Mouse (Mus musculus): Measurements from ENCODE around the gene Rgs14. TPM values are rescaled to one million over a fixed set of nuclear protein-coding genes. Genes with fewer than 3 reads are reported as not detected.

Gene Rgs14
- total RNA-seq (2023) = 70.0 to 75.1 TPM (median 71.6 TPM) in 4 replicates

DNA sequence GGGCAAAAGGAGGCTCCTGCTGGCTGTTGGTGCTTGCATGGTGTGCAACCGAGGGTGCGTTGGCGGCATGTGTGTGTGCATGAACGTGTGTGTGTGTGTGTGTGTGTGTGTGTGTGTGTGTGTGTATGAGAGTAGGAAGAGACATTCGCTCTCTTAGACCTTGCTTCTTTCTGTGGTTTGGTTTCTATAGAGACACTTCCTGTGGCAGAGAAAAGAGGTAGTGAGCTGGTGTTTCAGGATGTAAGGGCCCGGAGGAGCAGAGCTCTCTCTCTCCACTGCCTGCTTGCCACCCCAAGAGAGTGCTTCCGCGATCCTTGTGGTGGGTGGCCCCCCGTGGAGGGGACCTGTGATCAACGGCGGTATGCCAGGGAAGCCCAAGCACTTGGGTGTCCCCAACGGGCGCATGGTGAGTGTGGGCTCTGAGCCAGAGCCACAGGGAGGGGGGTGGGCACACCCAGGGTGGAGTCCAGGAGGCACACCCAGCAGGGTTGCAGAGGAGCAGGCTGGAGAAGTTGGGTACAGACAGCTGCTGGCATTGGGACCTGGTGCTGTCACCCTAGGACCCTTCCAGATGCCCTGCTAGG, at the start of gene Rgs14:
TSS of gene Rgs14 (plus strand) at position 202 of the 584 bp plus-strand sequence.

GRCm38 (mm10) chr13:55319931-55320533, 49.5 kb upstream of the Rgs14 start, which contains the start of gene Prelid1:
Prelid1 (plus strand) TSS chr13:55320500.

GRCm38 (mm10) chr13:55321434-55322129, 48.0 kb upstream of the Rgs14 start, which contains the start of gene Rab24:
Rab24 (minus strand) TSS chr13:55321946.

DNA sequence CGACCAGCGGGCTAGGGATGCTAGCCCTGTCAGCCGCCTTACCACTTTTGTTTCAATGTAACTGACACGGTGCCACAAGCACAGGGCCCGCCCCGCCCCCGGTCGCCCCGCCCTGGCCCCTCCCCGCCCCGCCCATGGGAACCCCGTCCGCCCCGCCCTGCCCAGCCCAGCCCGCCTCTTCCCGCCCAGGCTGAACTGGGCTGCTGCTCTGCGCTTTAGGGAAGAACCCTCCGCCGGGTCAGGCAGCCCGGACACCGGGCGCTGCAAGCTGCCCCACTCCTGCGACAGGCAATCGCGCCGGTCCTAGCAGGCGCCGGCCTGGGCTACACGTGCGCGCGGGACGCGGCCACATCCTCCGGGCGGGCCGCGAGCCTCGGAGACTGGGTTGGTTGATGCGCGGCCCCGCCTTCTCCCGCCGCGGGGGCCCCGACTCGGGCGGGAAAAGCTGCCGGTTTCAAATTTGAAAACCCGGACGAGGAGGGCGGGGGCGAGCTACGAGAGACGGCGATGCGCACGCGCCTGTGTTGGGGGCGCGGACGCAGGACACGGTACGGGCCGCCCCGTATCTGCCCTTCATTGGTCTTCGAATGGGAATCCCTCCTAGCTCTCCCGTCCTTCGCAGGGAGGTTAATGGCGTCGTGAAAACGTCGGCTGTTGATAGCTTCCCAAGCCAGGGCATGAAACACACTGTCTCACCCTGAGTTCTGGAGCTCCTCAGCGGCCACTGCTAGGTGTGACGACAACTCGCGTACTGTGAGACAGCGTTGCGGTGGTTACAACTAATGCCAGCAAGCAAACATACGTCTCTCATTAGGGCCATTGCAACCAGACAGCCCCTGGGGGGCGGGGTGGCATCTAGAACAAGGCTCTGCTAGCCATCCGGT, 39.6 kb upstream of the Rgs14 start, which contains the start of gene Mxd3:
TSS of gene Mxd3 (minus strand) at position 141 of the 884 bp plus-strand sequence.

GRCm38 (mm10) chr13:55362453-55363060, 7.0 kb upstream of the Rgs14 start, which contains the start of gene Lman2:
Lman2 (minus strand) TSS chr13:55362783.

GRCm38 (mm10) chr13:55398088-55398487, 28.6 kb downstream of the Rgs14 start, which contains the start of gene Slc34a1:
Slc34a1 (plus strand) TSS chr13:55398187.

DNA sequence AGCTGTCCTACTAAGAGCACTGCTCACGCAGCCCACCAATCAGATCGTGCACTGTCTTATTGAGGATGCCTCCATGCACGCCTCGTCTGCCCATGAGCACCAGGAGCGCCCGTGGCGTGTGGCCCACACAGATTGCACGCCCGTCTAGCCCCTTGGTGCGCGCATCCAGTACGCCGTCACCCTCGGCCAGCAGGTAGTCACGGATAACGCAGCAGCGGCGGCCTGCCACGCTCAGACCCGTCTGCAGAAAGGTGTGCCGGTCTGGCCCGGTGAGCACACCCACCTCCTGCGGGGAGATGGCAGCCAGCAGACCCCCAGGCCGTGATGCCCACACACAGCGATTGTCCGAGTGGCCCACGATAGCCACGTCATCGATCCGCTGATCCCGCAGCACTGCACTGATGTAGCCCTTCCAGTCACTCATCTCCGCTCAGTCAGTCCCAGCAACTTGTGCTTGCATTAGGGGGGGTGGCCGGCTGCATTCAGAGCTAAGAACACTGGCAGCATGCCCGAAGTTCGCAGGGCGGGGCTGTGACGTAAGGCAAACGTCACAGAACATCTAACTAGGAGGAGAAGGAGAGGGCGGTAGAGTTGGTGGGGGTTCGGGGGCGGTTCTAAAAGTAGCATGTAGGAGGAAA, 45.3 kb downstream of the Rgs14 start, which contains the start of gene Pfn3:
TSS of gene Pfn3 (minus strand) at position 490 of the 638 bp plus-strand sequence.

GRCm38 (mm10) chr13:55426613-55427012, 57.1 kb downstream of the Rgs14 start, which contains the start of gene F12:
F12 (minus strand) TSS chr13:55426793.

Other genes with a start within 250 kb of the Rgs14 start
- not detected in 4 replicates for gene Gm17617, start 236.2 kb upstream of the Rgs14 start, total RNA-seq (2023)
- not detected in 4 replicates for gene Fgfr4, start 217.1 kb upstream of the Rgs14 start, total RNA-seq (2023)
- 189 to 199 TPM (median 192 TPM) in 4 replicates for gene Nsd1, start 159.9 kb upstream of the Rgs14 start, total RNA-seq (2023)
- 127 to 141 TPM (median 134 TPM) in 4 replicates for gene Prelid1, start 49.2 kb upstream of the Rgs14 start, total RNA-seq (2023)
- gene Rab24, start 47.8 kb upstream of the Rgs14 start, total RNA-seq (2023) = 52.1 to 59.6 TPM (median 56.7 TPM) in 4 replicates
- gene Mxd3, start 39.9 kb upstream of the Rgs14 start, total RNA-seq (2023) = 0.40 to 1.3 TPM (median 0.82 TPM) in 4 replicates
- gene Lman2, start 6.9 kb upstream of the Rgs14 start, total RNA-seq (2023) = 110 to 117 TPM (median 115 TPM) in 4 replicates
- 0.34 to 0.57 TPM in 2 of 4 replicates, not detected in the others for gene Slc34a1, start 28.5 kb downstream of the Rgs14 start, total RNA-seq (2023)
- gene Pfn3, start 45.5 kb downstream of the Rgs14 start, total RNA-seq (2023) = not detected in 4 replicates
- 1.7 to 3.4 TPM (median 2.1 TPM) in 4 replicates for gene F12, start 57.1 kb downstream of the Rgs14 start, total RNA-seq (2023)
- 450 to 472 TPM (median 456 TPM) in 4 replicates for gene Grk6, start 75.3 kb downstream of the Rgs14 start, total RNA-seq (2023)
- gene Prr7, start 94.5 kb downstream of the Rgs14 start, total RNA-seq (2023) = 35.7 to 43.7 TPM (median 39.2 TPM) in 4 replicates
- gene Dbn1, start 118.4 kb downstream of the Rgs14 start, total RNA-seq (2023) = 0.22 to 0.52 TPM (median 0.36 TPM) in 4 replicates
- gene Pdlim7, start 143.9 kb downstream of the Rgs14 start, total RNA-seq (2023) = 27.3 to 33.8 TPM (median 28.3 TPM) in 4 replicates
- gene Dok3, start 159.6 kb downstream of the Rgs14 start, total RNA-seq (2023) = 301 to 339 TPM (median 308 TPM) in 4 replicates
- 135 to 141 TPM (median 138 TPM) in 4 replicates for gene Ddx41, start 166.9 kb downstream of the Rgs14 start, total RNA-seq (2023)
- 147 to 156 TPM (median 152 TPM) in 4 replicates for gene Fam193b, start 201.4 kb downstream of the Rgs14 start, total RNA-seq (2023)
- gene Tmed9, start 204.0 kb downstream of the Rgs14 start, total RNA-seq (2023) = 84.0 to 89.7 TPM (median 88.8 TPM) in 4 replicates
- gene B4galt7, start 230.2 kb downstream of the Rgs14 start, total RNA-seq (2023) = 19.4 to 21.3 TPM (median 21.0 TPM) in 4 replicates